16 mouse cellular contexts compared by ENCODE assay signal in the genomic region with DNA sequence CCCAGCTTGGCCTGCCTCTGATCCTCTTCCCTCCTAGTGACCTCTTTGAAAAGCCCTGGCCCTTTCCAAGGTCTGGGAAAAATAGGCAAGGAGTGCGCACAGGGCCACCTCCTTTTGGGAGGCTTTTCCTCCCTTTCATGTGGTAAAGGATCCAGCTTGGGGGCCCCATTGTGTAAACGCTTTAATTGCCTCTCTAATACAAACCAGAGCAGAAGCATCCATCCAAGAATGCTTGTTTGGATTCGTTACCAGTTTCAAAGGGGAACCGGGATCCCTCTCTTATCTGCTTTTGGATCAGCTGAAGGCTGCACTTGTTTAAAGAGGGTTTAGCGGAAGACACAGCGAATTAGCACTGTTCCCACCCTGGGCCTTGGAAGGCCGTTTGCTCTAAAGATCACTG.
DNase-seq lines count a peak whose midpoint lies in the region; ATAC-seq and TF ChIP-seq lines count a peak whose summit lies in the region.
"Had no signal": no experiment of that assay in that cellular context is flagged by ENCODE, and none has a peak within 500 bp of the region (broad histone marks: within the 10 kb centered on the region; RNA-seq: fewer than 3 reads in every experiment).

No protein-coding gene starts in this region.

- TF ChIP-seq POLR2A in small intestine, adult 2 months (IDR thresholded peaks at IDR 0.05; ENCODE audit: low read depth, low read length): no peak

- H3K9ac ChIP-seq in hindbrain, embryonic 14.5 days: no peak overlapping the region
- no peak overlapping the region for H3K9ac ChIP-seq in embryonic facial prominence, embryonic 11.5 days (replicated peaks; ENCODE audit: low read length)
- H3K9ac ChIP-seq: forebrain, postnatal 0 days; hindbrain, embryonic 15.5 days; neural tube, embryonic 13.5 days had no signal

- DNase-seq in hindbrain, embryonic 10.5 days (ENCODE audit: low spot score): no peak
- DNase-seq in hindbrain, embryonic 14.5 days (ENCODE audit: low spot score): no peak
- DNase-seq in ZHBTc4 (ENCODE audit: low read depth, low spot score): peak; percentile 70
- DNase-seq in embryonic facial prominence, embryonic 11.5 days (ENCODE audit: low spot score): peak; percentile 71
- no peak for DNase-seq in ovary, postnatal 36 days (ENCODE audit: low spot score)
- DNase-seq in left cerebral cortex, postnatal 14 days (ENCODE audit: low spot score in 2 of 2): no peak
- DNase-seq: cerebellum, postnatal 36 days; forebrain, postnatal 0 days; gastrocnemius, postnatal 14 days; kidney, adult 18-20 months; kidney, postnatal 36 days; thymus, adult 2 months had no signal

- no peaks in the 10 kb centered on the region for H3K36me3 ChIP-seq in hindbrain, embryonic 10.5 days
- no peaks in the 10 kb centered on the region for H3K36me3 ChIP-seq in hindbrain, embryonic 14.5 days (replicated peaks; ENCODE audit: control insufficient read depth, insufficient read depth)
- no peaks in the 10 kb centered on the region for H3K36me3 ChIP-seq in embryonic facial prominence, embryonic 11.5 days (replicated peaks; ENCODE audit: control insufficient read depth, insufficient read depth, low read depth, low read length)
- no peaks in the 10 kb centered on the region for H3K36me3 ChIP-seq in small intestine, adult 2 months (ENCODE audit: control insufficient read depth, insufficient read depth, low read length)
- H3K36me3 ChIP-seq: hindbrain, embryonic 15.5 days; neural tube, embryonic 13.5 days had no signal

- no peaks in the 10 kb centered on the region for H3K9me3 ChIP-seq in hindbrain, embryonic 10.5 days
- H3K9me3 ChIP-seq in hindbrain, embryonic 14.5 days (ENCODE audit: control insufficient read depth, low read length): no peaks in the 10 kb centered on the region
- no peaks in the 10 kb centered on the region for H3K9me3 ChIP-seq in embryonic facial prominence, embryonic 11.5 days (replicated peaks; ENCODE audit: control insufficient read depth, low read length)
- H3K9me3 ChIP-seq: hindbrain, embryonic 15.5 days had no signal

- H3K4me3 ChIP-seq in hindbrain, embryonic 10.5 days: no peak overlapping the region
- H3K4me3 ChIP-seq in hindbrain, embryonic 14.5 days (replicated peaks; ENCODE audit: low read length): no peak overlapping the region
- H3K4me3 ChIP-seq in embryonic facial prominence, embryonic 11.5 days (ENCODE audit: low read depth, low read length): no peak overlapping the region
- H3K4me3 ChIP-seq in small intestine, adult 2 months (ENCODE audit: low read depth, low read length): no peak overlapping the region
- H3K4me3 ChIP-seq: erythroblast, embryonic 14.5 days; hindbrain, embryonic 15.5 days; neural tube, embryonic 13.5 days had no signal

- ATAC-seq in hindbrain, embryonic 14.5 days (ENCODE audit: low FRiP score): no peak
- ATAC-seq in embryonic facial prominence, embryonic 11.5 days (replicated peaks; ENCODE audit: insufficient number of reproducible peaks, low FRiP score, low TSS enrichment, low read depth): no peak
- ATAC-seq: forebrain, postnatal 0 days had no signal

- H3K27ac ChIP-seq in hindbrain, embryonic 10.5 days: 0 out of 2 replicates have a peak overlapping the region, but pooled peaks have one; percentile 46
- H3K27ac ChIP-seq in hindbrain, embryonic 14.5 days: no peak overlapping the region
- no peak overlapping the region; the same call in 1 of the 2 replicates for H3K27ac ChIP-seq in embryonic facial prominence, embryonic 11.5 days (replicated peaks; ENCODE audit: low read depth, low read length)
- H3K27ac ChIP-seq in small intestine, adult 2 months (ENCODE audit: insufficient read depth, low read depth, low read length): peak overlapping the region; percentile 34; the same call in 1 of the 2 replicates
- H3K27ac ChIP-seq: hindbrain, embryonic 15.5 days; neural tube, embryonic 13.5 days had no signal

- peaks cover 10% of the 10 kb centered on the region; the same call in 1 of the 2 replicates for H3K27me3 ChIP-seq in hindbrain, embryonic 10.5 days (ENCODE audit: insufficient read depth, poor library complexity, severe bottlenecking)
- H3K27me3 ChIP-seq in hindbrain, embryonic 14.5 days (ENCODE audit: control insufficient read depth, insufficient read depth, low read length): no peaks in the 10 kb centered on the region
- no peaks in the 10 kb centered on the region for H3K27me3 ChIP-seq in embryonic facial prominence, embryonic 11.5 days (ENCODE audit: control insufficient read depth, insufficient read depth, low read length)
- H3K27me3 ChIP-seq in small intestine, adult 2 months (ENCODE audit: control insufficient read depth, insufficient read depth, low read length): no peaks in the 10 kb centered on the region
- H3K27me3 ChIP-seq: hindbrain, embryonic 15.5 days had no signal

- no peak for TF ChIP-seq CTCF in small intestine, adult 2 months (IDR thresholded peaks at IDR 0.05; ENCODE audit: extremely low read depth, insufficient read length, insufficient replicate concordance, low read depth, low read length)

- WGBS in hindbrain, embryonic 10.5 days: 22% methylated on average over 7 of the region's 7 CpGs
- WGBS in hindbrain, embryonic 14.5 days: 30% methylated on average over 7 of the region's 7 CpGs
- WGBS in embryonic facial prominence, embryonic 11.5 days: 12% methylated on average over 7 of the region's 7 CpGs
- WGBS in small intestine, adult 2 months: 21% methylated on average over 7 of the region's 7 CpGs

- intact Hi-C loops in left cerebral cortex, postnatal 14 days (cut with DNase I): loop anchor here (5.0 kb wide), 1 partner anchor 94 kb away; no protein-coding TSS in a partner anchor

- no peak overlapping the region for H3K4me2 ChIP-seq in hindbrain, embryonic 14.5 days (replicated peaks)
- H3K4me2 ChIP-seq in embryonic facial prominence, embryonic 11.5 days (ENCODE audit: low read depth, low read length): no peak overlapping the region
- H3K4me2 ChIP-seq: hindbrain, embryonic 15.5 days; neural tube, embryonic 13.5 days had no signal

- H3K4me1 ChIP-seq in hindbrain, embryonic 10.5 days (replicated peaks): peaks cover 9% of the 10 kb centered on the region
- H3K4me1 ChIP-seq in hindbrain, embryonic 14.5 days (replicated peaks; ENCODE audit: control insufficient read depth, insufficient read depth, low read length): no peaks in the 10 kb centered on the region
- no peaks in the 10 kb centered on the region for H3K4me1 ChIP-seq in embryonic facial prominence, embryonic 11.5 days (ENCODE audit: control insufficient read depth, insufficient read depth, low read length)
- no peaks in the 10 kb centered on the region for H3K4me1 ChIP-seq in small intestine, adult 2 months (ENCODE audit: control insufficient read depth, insufficient read depth, insufficient read length, low read length)
- H3K4me1 ChIP-seq: hindbrain, embryonic 15.5 days; neural tube, embryonic 13.5 days had no signal

Comparison
In these comparisons a context has a peak if more than half of its experiments do, and no peak if none do; other contexts are left out.
1. H3K27ac ChIP-seq: peak in hindbrain, embryonic 10.5 days (single experiment) and small intestine, adult 2 months (single experiment); none in hindbrain, embryonic 14.5 days (single experiment) and embryonic facial prominence, embryonic 11.5 days (single experiment).
2. DNase-seq: peak in ZHBTc4 (single experiment) and embryonic facial prominence, embryonic 11.5 days (single experiment); none in hindbrain, embryonic 10.5 days (single experiment), hindbrain, embryonic 14.5 days (single experiment), ovary, postnatal 36 days (single experiment) and left cerebral cortex, postnatal 14 days (0 of 2).